ENCODE assay signal across 8 mouse cellular contexts in genomic region chr9:13195268-13195667, GRCm38 (mm10). TPM values are rescaled to one million over a fixed set of nuclear protein-coding genes. Genes with fewer than 3 reads are reported as not detected.
DNase-seq lines count a peak whose midpoint lies in the region; ATAC-seq lines count a peak whose summit lies in the region.

No protein-coding gene starts in this region.

- H3K27me3 ChIP-seq in heart, embryonic 12.5 days (replicated peaks) = no peaks in the 10 kb centered on the region
- no peaks in the 10 kb centered on the region for H3K27me3 ChIP-seq in forebrain, embryonic 14.5 days (replicated peaks; ENCODE audit: control insufficient read depth, insufficient read depth, low read length)

- 2% methylated on average over 4 of the region's 4 CpGs for WGBS in heart, embryonic 12.5 days
- WGBS in forebrain, embryonic 14.5 days = 0% methylated on average over 4 of the region's 4 CpGs

- DNase-seq in heart, adult 18-20 months = peak; percentile 1 to 24
- DNase-seq in right cerebral cortex, adult 18-20 months = peak; percentile 6
- DNase-seq in right cerebral cortex, postnatal 25 days = no peak
- DNase-seq in forebrain, embryonic 14.5 days (ENCODE audit: low spot score) = peak; percentile 94
- DNase-seq in testis, postnatal 14 days (ENCODE audit: low spot score) = no peak
- DNase-seq in urinary bladder, adult 2 months (ENCODE audit: low spot score) = no peak

- H3K4me2 ChIP-seq in heart, embryonic 12.5 days = no peak overlapping the region
- no peak overlapping the region for H3K4me2 ChIP-seq in forebrain, embryonic 14.5 days (ENCODE audit: low read length)

- no peaks in the 10 kb centered on the region for H3K36me3 ChIP-seq in heart, embryonic 12.5 days
- H3K36me3 ChIP-seq in forebrain, embryonic 14.5 days (ENCODE audit: control insufficient read depth, insufficient read depth, low read length) = no peaks in the 10 kb centered on the region

- no peak overlapping the region for H3K9ac ChIP-seq in heart, embryonic 12.5 days
- H3K9ac ChIP-seq in forebrain, embryonic 14.5 days (ENCODE audit: low read length) = no peak overlapping the region

- no peaks in the 10 kb centered on the region for H3K9me3 ChIP-seq in heart, embryonic 12.5 days (replicated peaks)
- no peaks in the 10 kb centered on the region for H3K9me3 ChIP-seq in forebrain, embryonic 14.5 days (replicated peaks; ENCODE audit: control insufficient read depth, low read length)

- no peak for ATAC-seq in heart, embryonic 12.5 days (ENCODE audit: insufficient number of reproducible peaks, low FRiP score)
- peak; percentile 86 for ATAC-seq in forebrain, embryonic 14.5 days
- ATAC-seq in megakaryocyte progenitor cell, adult 5-6 weeks (replicated peaks; ENCODE audit: poor library complexity) = peak; percentile 88

- no peak overlapping the region for H3K4me3 ChIP-seq in heart, embryonic 12.5 days
- H3K4me3 ChIP-seq in forebrain, embryonic 14.5 days (ENCODE audit: low read depth, low read length) = no peak overlapping the region

- H3K4me1 ChIP-seq in heart, embryonic 12.5 days (replicated peaks) = peaks cover 4% of the 10 kb centered on the region
- no peaks in the 10 kb centered on the region for H3K4me1 ChIP-seq in forebrain, embryonic 14.5 days (ENCODE audit: control insufficient read depth, insufficient read depth, low read length)

- no peak overlapping the region for H3K27ac ChIP-seq in heart, embryonic 12.5 days (ENCODE audit: poor library complexity, severe bottlenecking)
- H3K27ac ChIP-seq in forebrain, embryonic 14.5 days (ENCODE audit: low read depth, low read length) = no peak overlapping the region

RNA-seq across cellular contexts. Expression of gene Jrkl, which starts 50.4 kb away (rescaled TPM):
- total RNA-seq in heart, adult 18-20 months (2021) = 1 to 10 TPM; 5.3 to 5.5 TPM
- polyA plus RNA-seq in heart, embryonic 12.5 days (2016; fragmentation: Nextera tagmentation; extraction: Ambion mirVana) = 9.5 and 10.2 TPM in 2 replicates
- polyA plus RNA-seq in forebrain, embryonic 14.5 days (2014; fragmentation: Nextera tagmentation; extraction: Ambion mirVana) = 9.0 and 11.0 TPM in 2 replicates
- 5.5 and 6.4 TPM in 2 replicates for total RNA-seq in megakaryocyte progenitor cell, adult 5-6 weeks (2015)
- 7.5 and 9.4 TPM in 2 replicates for total RNA-seq in megakaryocyte progenitor cell, adult 5-6 weeks (2017)
- polyA plus RNA-seq in urinary bladder, adult 2 months (2012; rRNA removed) = 8.2 and 10.4 TPM in 2 replicates

RNA-seq across cellular contexts. Expression of gene Ccdc82, which starts 51.5 kb away (rescaled TPM):
- total RNA-seq in heart, adult 18-20 months (2021) = 1 to 10 TPM; 7.8 to 9.8 TPM
- polyA plus RNA-seq in heart, embryonic 12.5 days (2016; fragmentation: Nextera tagmentation; extraction: Ambion mirVana) = 8.5 and 9.5 TPM in 2 replicates
- polyA plus RNA-seq in forebrain, embryonic 14.5 days (2014; fragmentation: Nextera tagmentation; extraction: Ambion mirVana) = 8.3 and 11.1 TPM in 2 replicates
- 26.0 and 34.7 TPM in 2 replicates for total RNA-seq in megakaryocyte progenitor cell, adult 5-6 weeks (2015)
- 31.0 and 42.6 TPM in 2 replicates for total RNA-seq in megakaryocyte progenitor cell, adult 5-6 weeks (2017)
- polyA plus RNA-seq in urinary bladder, adult 2 months (2012; rRNA removed) = 33.1 and 34.8 TPM in 2 replicates

Comparison
In these comparisons a context has a peak if more than half of its experiments do, and no peak if none do; other contexts are left out.
1. DNase-seq: peak in heart, adult 18-20 months (2 of 2), right cerebral cortex, adult 18-20 months (single experiment) and forebrain, embryonic 14.5 days (single experiment); none in right cerebral cortex, postnatal 25 days (single experiment), testis, postnatal 14 days (single experiment) and urinary bladder, adult 2 months (single experiment).